Mouse (Mus musculus) lung, adult 2 months (tissue): Measurements from ENCODE around the gene Cpne7. TPM values are rescaled to one million over a fixed set of nuclear protein-coding genes. Genes with fewer than 3 reads are reported as not detected.

Source experiments
- DNase-seq: peaks from one replicate; pipeline ENCODE4 v3.0.0; 2022
- H3K4me1 ChIP-seq: fragments of 200-500 bp; 2 replicates; pipeline ENCODE4 v1.6.1; 2011; ENCODE audit warnings: low read length; ENCODE audit not compliant: control insufficient read depth, insufficient read depth
- H3K4me3 ChIP-seq: fragments of 200-500 bp; replicated peaks from 2 replicates; pipeline ENCODE3; 2011; ENCODE audit warnings: low read depth, mild to moderate bottlenecking, control low read depth, low read length; ENCODE audit errors: extremely low read depth
- CTCF ChIP-seq: fragments of 200-500 bp; IDR thresholded peaks from 2 replicates; pipeline ENCODE4 v1.5.1; 2011; ENCODE audit warnings: mild to moderate bottlenecking, low read length, control low read depth; ENCODE audit not compliant: insufficient read depth
- POLR2A ChIP-seq: fragments of 200-500 bp; IDR thresholded peaks from 2 replicates; pipeline ENCODE4 v1.6.1; 2011; ENCODE audit warnings: low read depth, mild to moderate bottlenecking, control low read depth, low read length, borderline replicate concordance; ENCODE audit errors: extremely low read depth
- WGBS: fragments of 180-500 bp; shearing (Covaris S2); methylation state at CpG from one replicate; pipeline ENCODE4 v1.1.7; 2018; 5-methylcytosine and 5-hydroxymethylcytosine counted together
- polyA plus RNA-seq: library from polyadenylated mRNA; depleted of rRNA; stranded (reverse); fragments of >200 nt; gene quantifications from 2 replicates; pipeline ENCODE4 v1.2.3, GENCODE M21; 2012

Cpne7 gene
- polyA plus RNA-seq, 1 experiment: 1.3 TPM

- no peak for DNase-seq
- WGBS: 60% methylated on average over 9 of the region's 9 CpGs
- H3K4me3 ChIP-seq: no peak overlapping the region
- H3K4me1 ChIP-seq: peaks cover 11% of the 10 kb centered on the region
- TF ChIP-seq POLR2A: no peak
- TF ChIP-seq CTCF: no peak
These were observed 4.3 kb upstream of the Cpne7 start for GRCm38 (mm10) chr8:123112892-123113291.

- no peak for TF ChIP-seq CTCF
- TF ChIP-seq POLR2A: no peak
- 21% methylated on average over 2 of the region's 2 CpGs for WGBS
- no peak for DNase-seq
- Histone ChIP-seq H3K4me1 (peaks cover 11% of the 10 kb centered on the region), H3K4me3 (no peak overlapping the region)
These were observed 3.2 kb upstream of the Cpne7 start for GRCm38 (mm10) chr8:123113908-123114469.

- WGBS: 16% methylated on average over 3 of the region's 3 CpGs
- TF ChIP-seq CTCF (no peak), POLR2A (no peak)
- peaks cover 11% of the 10 kb centered on the region for H3K4me1 ChIP-seq
- H3K4me3 ChIP-seq: no peak overlapping the region
- DNase-seq: no peak
These were observed 2.5 kb upstream of the Cpne7 start for GRCm38 (mm10) chr8:123114644-123115043.

- 4% methylated on average over 17 of the region's 17 CpGs for WGBS
- no peak for DNase-seq
- Histone ChIP-seq H3K4me1 (peaks cover 11% of the 10 kb centered on the region), H3K4me3 (no peak overlapping the region)
- no peak for TF ChIP-seq POLR2A
These were observed 570 bp downstream of the Cpne7 start for GRCm38 (mm10) chr8:123117744-123118143.

GRCm38 (mm10) chr8:123122059-123122458 lies 4.9 kb downstream of the Cpne7 start:
- 57% methylated on average over 9 of the region's 9 CpGs for WGBS
- peaks cover 5% of the 10 kb centered on the region for H3K4me1 ChIP-seq
- DNase-seq: no peak
- no peak for TF ChIP-seq POLR2A
- no peak for TF ChIP-seq CTCF
- no peak overlapping the region for H3K4me3 ChIP-seq

GRCm38 (mm10) chr8:123122670-123123069 lies 5.5 kb downstream of the Cpne7 start:
- TF ChIP-seq POLR2A (no peak), CTCF (no peak)
- 77% methylated on average over 5 of the region's 5 CpGs for WGBS
- H3K4me3 ChIP-seq: no peak overlapping the region

GRCm38 (mm10) chr8:123126193-123126816 lies 9.1 kb downstream of the Cpne7 start:
- Histone ChIP-seq H3K4me3 (no peak overlapping the region), H3K4me1 (no peaks in the 10 kb centered on the region)
- peak; percentile 68 for DNase-seq
- no peak for TF ChIP-seq POLR2A
- no peak for TF ChIP-seq CTCF
- WGBS: 14% methylated on average over 19 of the region's 19 CpGs

More at GRCm38 (mm10) chr8:123122670-123123069, 5.5 kb downstream of the Cpne7 start:
- DNase-seq: no peak
- peaks cover 2% of the 10 kb centered on the region for H3K4me1 ChIP-seq

GRCm38 (mm10) chr8:123131041-123131440 lies 13.9 kb downstream of the Cpne7 start:
- Histone ChIP-seq H3K4me1 (no peaks in the 10 kb centered on the region), H3K4me3 (no peak overlapping the region)
- TF ChIP-seq POLR2A (no peak), CTCF (no peak)
- no peak for DNase-seq
- WGBS: 36% methylated on average over 9 of the region's 9 CpGs

GRCm38 (mm10) chr8:123132953-123133352 lies 15.8 kb downstream of the Cpne7 start:
- no peak; the same call in 1 of the 2 replicates for TF ChIP-seq CTCF
- TF ChIP-seq POLR2A: no peak
- H3K4me3 ChIP-seq: no peak overlapping the region
- 95% methylated on average over 2 of the region's 2 CpGs for WGBS
- DNase-seq: no peak
- H3K4me1 ChIP-seq: no peaks in the 10 kb centered on the region

- TF ChIP-seq CTCF: no peak
- no peak for TF ChIP-seq POLR2A
- Histone ChIP-seq H3K4me3 (no peak overlapping the region), H3K4me1 (no peaks in the 10 kb centered on the region)
- 91% methylated on average over 11 of the region's 11 CpGs for WGBS
- no peak for DNase-seq
These were observed 17.1 kb downstream of the Cpne7 start for GRCm38 (mm10) chr8:123134149-123134713.
